Mouse (Mus musculus): ENCODE measurements around the gene Sema6d. TPM values are rescaled to one million over a fixed set of nuclear protein-coding genes. Genes with fewer than 3 reads are reported as not detected.
"Not testable (repeated sequence)": the region's sequence is repeated elsewhere in the genome, so short reads cannot be mapped to it uniquely, and the experiment has no call there.

Sema6d gene
- polyA plus RNA-seq, 1 experiment: 6.9 TPM

DNA sequence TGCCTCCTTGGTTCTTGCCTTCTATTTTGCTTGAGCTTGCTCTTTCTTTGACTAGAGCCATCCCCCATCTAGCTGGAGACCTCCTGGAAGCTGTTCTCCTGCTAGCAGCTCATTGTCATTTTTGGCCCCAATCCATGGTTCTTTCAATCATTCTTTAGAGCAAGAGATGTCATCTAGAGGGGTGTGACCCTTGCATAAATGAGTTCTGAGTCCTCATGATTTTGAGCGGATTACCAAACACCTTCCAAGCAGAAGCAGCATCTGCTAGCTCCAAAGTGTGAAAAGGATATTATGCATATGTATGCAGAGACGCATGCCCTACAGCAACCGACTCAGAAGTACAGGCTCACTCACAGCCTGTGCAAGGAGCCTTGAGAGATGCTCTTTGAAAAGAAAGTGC lies 201.4 kb downstream of the Sema6d start:
- DNase-seq (ENCODE audit: low read depth): no peak

DNA sequence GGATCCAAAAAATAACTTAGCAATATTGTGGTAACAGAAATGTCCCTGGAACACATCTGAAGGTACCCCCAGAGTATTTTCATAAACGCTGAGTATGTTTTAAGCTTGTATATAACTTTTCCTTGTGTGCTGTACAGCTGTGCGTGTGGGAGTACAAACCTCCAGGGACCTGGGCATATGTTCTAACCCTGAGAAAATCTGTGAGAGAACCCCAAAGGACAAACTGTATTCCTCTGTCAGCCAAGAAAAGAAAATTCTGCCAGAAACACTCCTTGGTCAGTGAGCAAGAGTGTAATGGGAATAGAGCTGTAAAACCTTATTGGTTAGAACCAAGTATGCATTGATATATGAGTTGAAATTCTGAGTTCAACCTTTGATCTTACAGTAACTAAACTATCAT lies 203.8 kb downstream of the Sema6d start:
- no peak for DNase-seq (ENCODE audit: low read depth)

DNA sequence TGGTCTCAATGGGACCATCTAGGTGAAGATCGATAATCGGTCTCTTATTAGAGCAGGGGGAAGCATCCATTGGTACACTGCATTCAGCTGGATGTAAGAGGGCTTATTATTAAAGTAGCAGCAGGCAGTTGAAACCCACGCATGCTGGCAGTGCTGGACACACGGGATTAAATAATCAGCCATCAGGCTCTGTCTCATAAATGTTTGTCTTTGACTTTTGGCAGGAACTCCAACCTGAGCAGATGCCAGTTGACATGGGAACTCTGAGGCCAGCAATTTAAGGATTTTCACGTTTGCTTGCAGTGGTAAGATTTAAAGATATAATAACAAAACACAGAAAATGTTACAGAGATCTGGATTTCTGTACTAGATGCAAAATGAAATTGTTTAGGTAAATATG lies 208.6 kb downstream of the Sema6d start:
- DNase-seq (ENCODE audit: low read depth): peak; percentile 36

DNA sequence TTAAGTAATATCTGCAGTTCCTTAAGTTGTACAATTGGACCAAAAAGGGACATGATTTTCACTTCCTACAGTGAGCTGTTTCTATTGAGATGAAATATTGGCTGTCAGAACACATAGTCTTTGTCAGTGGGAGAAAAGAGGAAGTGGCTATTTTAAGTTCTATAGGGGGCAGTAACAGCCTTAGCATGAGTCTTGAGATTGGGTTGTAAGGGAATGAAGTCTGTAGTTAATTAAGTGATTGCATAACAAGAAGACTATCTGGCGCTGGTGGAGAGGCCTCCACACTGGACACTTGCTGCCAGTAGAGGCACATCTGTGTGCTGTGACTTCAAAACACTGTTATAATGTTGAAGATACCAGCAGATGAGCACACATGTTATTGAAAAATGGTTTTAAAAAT lies 209.1 kb downstream of the Sema6d start:
- DNase-seq (ENCODE audit: low read depth): no peak

DNA sequence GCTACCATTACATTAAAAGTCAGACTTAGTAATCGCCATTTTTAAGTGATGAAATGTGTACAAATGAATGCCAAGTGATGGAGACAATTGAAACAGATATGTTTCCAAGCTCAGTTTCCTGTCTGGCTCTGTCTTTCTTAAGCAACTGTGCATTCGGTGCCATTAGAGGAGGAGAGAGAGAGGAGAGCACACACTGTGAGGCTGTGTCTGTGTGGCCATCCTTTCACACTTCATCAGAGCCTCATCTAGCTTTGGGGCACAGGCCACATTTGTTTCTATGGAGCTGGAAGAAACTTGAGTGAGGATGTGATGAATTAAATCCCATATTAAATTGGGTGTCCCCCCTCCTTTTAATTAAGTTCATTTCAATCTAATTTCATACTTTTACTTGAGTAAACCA lies 218.8 kb downstream of the Sema6d start:
- no peak for DNase-seq (ENCODE audit: low read depth)

DNA sequence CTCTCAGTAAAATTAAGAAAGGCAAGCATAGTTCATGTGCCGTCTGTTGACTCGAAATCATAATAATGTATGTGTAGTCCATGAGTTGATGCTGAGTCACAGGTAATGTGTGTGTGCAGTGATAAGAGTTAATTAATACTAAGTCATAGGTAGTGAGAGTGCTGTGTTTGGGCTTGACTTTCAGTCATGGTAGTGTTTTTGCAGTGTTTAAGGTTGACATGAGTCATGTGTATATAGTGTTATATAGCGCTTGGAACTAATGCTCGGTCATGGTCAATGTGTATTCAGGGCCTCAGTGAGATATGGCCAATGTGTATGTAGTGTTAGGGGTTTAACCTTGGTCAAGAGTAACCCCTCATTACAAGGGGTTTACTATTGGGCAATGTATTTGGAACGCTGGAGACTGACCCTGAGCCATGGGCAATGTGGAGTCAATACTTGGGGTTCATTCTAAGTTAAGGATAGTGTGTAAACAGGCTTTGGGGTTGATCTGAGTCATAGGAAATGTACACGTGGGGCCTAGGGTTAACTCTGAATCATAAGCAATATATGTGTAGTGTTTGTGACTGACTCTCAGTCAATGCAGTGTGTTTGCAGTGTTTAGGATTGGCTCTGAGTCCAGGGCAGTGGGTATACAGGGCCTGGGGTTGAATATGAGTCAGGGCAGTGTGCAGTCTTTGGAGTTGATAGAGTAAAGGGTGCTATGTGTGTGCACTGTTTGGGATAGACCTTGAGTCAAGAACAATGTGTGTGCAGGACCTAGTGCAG lies 219.8 kb downstream of the Sema6d start:
- DNase-seq (ENCODE audit: low read depth): no peak

DNA sequence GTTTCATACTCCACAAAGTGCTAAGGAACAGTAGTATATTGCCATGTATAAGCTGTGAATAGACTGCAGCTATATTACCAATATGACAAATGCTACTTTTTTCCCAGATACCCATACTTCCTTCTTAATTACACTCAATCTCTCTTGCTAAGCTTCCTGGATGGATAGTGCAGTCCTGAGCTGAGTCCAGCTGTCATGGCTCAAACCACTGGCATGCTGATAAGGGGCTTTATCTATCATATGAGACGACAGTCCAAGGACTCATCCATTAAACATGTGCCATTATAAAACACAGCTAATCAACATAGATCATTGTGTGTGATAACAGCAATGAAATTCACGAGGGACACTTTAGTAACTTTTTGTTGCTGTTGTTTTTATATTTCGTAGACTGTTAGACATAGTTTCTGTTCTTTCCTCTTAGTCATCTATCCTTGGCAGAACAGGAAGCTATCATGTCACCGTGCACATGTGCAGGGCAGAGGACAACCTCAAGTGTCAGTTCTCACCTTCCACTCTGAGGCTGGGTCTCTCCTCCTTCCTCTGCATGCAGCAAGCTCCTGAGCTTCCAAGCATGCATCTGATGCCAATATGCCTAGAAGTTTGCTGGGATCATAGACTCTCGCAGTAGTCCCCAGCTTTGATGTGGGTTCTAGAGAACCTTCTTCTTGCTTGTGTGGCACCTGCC lies 232.9 kb downstream of the Sema6d start:
- DNase-seq (ENCODE audit: low read depth): no peak

DNA sequence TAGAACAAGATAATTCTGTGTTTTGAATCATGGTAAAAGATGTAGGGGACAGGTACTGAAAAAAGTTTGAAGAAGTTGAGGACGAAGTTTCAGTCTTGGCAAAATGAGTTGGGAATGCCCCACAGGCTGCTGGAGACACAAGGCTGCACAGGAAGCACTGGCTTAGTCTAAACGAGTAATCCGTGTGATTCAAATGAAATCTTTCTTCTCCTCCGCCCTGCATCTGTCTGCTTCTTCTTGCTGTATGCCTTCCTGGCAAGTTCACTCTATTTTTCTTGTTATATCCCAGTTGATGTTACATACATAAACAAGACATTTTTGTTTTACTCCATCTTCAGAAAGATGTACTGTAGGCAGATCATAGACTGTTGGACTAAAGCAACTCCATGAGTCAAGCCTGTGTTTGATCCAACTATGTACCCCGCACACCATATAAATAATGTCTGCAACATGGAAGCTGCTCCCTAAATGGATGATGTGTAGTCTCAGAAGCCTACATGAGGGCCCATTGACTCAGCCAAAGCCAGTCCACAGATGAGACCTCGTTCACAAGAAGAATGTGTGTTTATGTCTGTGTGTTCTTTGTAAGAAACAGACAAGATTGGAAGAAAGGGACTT lies 234.4 kb downstream of the Sema6d start:
- no peak for DNase-seq (ENCODE audit: low read depth)

DNA sequence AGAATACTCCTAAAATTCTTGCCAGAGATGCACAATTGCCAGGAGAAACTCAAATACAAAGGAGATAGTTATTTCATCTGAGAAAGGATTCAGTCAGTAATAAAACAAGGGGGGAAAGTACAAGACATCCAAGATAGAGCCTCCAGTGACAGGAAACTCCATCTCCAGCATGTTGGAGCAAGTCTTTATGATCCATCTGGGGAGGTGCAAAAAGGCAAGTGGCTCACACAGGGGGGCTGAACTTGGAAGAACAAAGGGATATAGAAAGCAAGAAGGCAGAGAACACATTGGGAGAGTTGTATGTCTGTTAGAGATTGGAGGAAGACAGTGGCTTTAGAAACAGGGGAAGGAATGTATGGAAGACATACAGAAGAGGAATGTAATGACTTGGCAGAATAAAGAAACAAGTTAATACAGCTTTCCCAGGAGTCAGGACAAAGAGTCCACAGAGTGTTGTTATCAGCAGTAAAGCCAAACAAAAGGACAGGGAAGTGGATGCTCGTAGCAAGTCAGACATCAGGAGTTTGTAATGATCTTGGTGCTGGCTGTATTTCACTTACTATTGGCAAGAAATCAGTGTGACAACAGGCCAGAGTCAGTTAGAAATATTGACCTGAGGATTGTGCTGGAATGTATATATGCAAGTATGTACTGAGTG lies 239.8 kb downstream of the Sema6d start:
- peak; percentile 14 for DNase-seq (ENCODE audit: low read depth)

DNA sequence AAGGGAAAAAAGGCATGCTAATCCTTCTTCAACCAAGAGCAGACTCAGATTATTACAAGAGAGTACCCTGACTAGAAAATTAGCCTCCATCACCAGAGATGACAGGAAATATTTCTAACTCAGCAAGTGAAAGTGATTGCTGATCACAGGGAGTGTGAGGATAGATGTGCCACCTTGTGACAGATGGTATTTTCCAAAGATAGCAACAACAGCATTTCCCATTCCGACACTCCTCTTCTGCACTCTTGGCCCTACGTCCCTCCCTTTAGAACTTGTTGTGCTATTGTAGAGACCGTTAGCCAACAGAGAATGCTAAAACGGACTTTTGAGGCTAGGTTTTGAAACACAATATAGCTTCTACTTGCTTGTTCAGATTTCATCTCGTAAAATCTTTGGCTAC lies 243.1 kb downstream of the Sema6d start:
- DNase-seq (ENCODE audit: low read depth): no peak

DNA sequence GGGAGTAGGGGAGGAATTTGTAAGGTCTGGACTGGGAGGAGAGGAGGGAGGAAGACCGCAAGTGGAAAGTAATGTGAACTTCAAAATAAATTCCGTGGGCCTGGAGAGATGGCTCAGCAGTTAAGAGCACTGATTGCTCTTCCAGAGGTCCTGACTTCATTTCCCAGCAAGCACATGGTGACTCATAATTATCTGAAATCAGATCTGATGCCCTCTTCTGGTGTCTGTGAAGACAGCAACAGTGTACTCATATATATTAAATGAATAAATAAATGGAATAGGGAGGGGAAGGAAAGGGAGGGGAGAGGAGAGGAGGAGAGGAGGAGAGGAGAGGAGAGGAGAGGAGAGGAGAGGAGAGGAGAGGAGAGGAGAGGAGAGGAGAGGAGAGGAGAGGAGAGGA lies 244.9 kb downstream of the Sema6d start:
- DNase-seq (ENCODE audit: low read depth): not testable (repeated sequence)

DNA sequence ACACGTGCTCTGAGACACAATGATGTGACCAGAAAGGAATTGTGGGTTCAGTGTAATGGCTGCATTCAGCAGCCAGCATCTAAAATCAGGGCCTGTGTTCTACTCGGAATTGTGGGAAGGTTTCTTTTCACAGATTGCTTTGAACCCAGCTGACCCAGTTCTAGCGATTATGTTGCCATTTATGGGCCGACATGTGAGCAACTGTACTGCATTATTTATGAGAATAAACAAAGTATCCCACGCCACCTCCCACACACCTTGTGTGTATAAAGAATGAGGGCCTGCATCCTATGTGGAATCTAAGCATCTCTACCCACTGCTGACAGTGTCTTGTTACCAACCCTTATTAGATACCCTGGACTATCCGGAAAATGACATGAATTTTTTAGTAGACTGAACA lies 248.5 kb downstream of the Sema6d start:
- DNase-seq (ENCODE audit: low read depth): no peak

DNA sequence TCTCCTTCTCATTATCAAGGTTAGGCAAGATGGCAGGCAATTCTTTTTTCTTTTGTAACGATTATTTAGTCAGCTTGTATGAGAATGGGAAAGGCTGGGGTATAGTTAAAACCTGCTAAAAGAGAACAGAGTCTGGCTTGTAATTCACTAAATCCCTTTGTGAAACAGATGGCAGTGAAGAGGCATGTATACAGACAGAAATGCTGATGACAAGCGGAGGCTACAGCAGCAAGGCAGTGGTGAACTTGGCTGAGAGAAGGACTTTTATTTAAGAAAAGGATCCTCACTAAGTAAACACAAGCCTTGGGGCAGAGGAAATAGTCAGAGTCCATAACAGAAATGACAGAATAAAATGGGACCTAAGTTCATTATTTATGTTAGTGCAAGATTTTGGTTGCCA lies 264.4 kb downstream of the Sema6d start:
- DNase-seq (ENCODE audit: low read depth): no peak

DNA sequence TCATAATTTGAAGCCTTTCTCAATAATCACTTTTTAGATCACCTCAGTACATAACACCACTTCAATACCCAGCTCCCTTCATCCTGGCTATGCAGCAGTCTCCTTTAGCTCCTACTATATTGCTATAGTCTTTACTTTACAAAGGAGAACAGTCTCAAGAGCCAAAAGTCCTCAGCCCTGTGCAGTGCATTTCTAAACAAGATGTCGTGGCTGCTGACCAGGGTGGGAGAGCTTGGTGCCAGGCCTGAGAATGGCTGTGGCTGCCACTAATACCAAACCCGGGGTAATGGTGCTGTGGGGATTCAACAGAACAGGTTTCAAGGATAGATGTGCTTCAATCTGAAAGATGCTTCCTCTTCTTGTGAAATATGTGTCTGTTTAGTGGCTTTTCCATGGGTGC lies 264.9 kb downstream of the Sema6d start:
- DNase-seq (ENCODE audit: low read depth): no peak

DNA sequence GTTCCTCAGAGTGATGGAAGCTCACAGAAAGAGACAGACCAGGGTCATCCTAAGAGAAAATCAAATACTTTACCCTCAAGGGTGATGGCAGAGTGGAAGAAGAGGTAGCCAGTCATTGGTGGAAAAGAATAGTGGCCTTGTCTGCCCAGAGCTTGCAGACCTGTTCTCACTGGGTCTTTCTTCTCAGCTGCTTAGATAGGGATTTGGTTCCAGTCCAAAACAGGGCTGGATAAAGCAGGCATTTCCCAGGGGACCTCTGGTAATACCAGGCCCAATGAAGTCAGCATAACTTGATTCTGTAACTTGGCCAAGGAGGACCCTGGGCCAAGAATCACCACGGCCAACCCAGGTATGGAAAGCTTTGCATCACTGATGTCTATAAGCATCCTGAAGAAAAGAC lies 279.5 kb downstream of the Sema6d start:
- no peak for DNase-seq (ENCODE audit: low read depth)

DNA sequence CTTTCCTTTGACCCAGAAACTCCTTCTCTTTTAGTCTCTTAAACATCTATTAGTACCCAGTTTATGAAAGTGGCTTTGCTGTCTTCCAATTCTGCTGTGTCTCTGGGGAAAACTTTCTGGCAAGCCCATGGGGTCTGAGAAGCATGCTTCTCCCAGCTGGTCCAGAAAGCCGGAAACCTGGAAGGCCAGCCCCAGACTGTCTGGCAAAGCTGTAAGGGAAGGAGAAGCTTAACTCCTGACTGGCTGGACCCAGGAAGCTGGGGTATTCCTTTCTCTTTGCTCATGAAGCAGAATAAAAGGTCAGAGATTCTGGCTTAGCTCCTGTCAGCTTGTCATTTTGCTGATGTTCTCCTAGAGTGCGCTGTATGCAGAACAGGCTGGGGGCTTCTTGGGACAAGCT lies 280.2 kb downstream of the Sema6d start:
- DNase-seq (ENCODE audit: low read depth): no peak

DNA sequence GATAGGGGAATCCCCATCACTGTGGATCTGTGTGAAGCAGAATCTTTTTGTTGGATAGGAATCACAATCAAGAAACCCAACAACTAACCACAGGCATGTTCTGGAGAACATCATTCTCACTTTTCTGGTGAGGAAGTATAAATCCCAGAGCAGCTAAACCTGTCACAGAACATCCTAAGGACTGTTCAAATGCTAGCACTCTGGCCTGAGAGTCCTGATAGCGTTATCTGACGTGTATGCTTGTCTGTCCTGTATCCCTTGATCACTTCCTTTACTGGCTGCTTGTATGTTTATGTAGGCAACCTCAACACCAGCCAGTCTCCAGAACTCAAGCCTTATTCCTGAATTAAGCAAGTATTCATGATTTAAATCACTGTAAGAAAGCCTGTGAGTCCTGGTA lies 281.6 kb downstream of the Sema6d start:
- DNase-seq (ENCODE audit: low read depth): no peak

DNA sequence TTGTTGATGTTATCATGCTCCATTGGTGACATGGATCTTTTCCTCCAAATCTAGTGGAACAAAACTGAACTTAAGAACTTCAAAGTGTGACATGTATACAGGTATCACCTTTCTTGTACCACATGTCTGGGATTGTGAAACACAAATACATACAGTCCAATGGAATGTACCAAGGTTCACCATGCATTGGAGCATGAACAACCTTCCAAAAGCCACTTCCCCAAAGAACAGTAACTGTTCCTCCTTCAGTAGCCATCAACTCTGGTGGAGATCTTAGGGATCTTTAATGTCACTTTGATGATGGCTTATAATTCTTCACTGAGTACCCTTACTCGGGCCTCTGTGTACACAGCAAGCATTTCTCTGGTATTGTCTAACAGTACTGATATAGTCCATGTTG lies 295.3 kb downstream of the Sema6d start:
- DNase-seq (ENCODE audit: low read depth): no peak

DNA sequence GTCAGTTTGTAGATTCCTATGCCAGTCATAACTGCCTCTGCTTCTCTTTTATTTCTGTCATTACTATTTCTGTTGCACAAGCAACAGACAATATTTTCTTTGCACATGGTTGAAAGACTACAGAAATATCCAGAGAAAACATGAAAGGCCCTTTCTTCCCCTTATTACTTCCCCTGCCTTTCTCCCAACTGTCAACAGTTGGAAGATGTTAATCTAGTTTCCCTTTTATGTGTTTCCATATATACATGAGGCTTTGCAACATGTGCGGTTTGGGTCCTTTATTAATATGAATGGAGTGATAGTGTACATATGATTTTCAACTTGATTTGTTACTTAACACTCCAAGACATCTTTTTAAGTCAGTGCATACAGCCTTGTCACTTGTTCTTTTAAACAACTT lies 296.0 kb downstream of the Sema6d start:
- DNase-seq (ENCODE audit: low read depth): no peak

DNA sequence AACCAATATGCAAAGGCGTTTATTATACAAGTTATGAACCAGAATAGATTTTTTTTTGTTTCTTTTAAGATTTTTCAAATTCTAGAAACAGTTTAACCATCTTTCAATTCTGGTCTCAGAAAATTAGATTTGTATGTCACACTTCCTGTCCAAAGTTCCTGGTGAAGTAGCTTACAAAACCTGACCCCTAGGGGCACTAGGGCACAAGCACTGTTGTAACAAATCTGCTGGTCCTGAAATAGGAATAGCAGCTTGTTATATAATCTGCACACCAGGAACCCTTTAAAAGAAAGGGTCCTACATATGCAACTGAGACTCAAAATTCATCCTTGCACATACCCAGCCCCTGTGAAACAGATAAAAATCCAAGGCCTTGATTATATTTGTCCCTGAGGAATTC lies 298.5 kb downstream of the Sema6d start:
- no peak for DNase-seq (ENCODE audit: low read depth)

DNA sequence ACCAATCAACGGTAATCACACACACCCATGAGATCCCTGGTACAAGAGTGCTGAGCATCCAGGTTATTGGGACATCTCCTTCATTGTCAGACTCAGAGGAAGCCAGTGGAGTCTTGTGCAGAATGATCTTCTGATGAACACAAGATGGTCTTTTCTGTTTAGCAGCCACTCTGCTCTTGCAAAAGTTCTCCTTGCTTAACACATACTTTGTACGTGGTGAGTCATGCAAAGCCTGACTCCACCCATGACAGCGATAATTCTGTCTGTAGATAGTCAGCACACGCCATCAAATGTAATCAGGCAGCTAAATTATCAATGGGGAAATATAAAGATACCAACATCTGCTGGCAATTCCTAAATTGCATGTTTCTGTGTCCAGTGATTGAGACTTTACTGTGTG lies 307.0 kb downstream of the Sema6d start:
- DNase-seq (ENCODE audit: low read depth): no peak

DNA sequence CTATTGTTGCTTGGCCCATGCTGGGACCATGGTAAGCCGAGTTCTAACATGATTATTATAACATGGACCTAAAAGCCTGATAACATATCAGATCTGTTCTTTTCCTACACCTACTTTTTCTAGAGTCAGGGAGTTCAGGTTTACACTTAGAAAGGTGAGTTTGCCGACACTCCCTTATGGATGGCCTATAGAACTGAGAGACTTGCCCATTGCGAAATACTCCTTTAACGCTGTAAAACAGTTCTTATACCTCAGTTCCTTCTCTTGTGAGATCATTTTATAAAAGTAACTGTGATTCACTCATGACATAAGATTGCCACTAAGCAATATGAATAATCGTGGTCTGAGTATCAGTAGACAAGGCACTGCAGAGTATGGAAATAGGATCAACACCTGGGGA lies 307.5 kb downstream of the Sema6d start:
- DNase-seq (ENCODE audit: low read depth): no peak

DNA sequence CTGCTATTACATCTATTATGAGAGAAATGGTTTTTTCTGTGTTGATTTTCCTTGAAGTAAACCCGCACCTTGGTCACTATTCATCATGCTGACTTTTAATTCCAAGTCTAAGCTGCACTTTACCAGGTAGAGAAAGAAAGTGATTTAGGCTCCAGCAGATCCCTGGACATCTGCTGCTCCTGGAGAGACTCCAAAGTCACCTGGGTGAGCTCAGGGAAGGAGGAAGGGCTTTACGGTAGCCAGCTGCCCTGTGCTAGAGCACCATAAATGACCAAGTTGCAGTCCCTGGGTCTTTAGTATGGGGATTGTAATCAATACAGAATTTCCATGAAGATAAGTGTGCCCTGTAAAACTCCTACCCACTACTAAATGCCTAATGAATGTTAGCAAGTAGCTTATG lies 309.8 kb downstream of the Sema6d start:
- DNase-seq (ENCODE audit: low read depth): no peak
